In the genomic region with DNA sequence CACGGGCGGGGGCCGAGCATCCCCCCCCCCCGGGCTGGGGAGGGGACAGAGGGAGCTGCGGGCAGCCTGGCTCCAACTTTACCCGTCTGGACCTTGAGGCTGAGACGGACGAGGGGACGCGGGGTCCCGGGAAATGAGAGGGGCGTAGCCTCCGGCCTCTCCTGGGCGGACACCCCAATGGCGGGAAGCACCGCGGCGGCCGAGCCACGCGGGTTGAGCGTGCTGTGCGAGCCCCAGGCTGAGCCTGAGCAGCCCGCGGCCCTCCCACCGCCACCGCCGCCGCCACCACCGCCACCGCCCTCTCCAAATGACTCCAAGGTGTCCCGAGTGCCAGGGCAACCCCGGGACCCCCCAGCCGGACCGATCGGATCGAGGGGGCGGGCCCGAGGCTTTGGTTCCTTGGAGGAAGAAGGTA, we compare ENCODE assay signal across 7 mouse cellular contexts. TPM values are rescaled to one million over a fixed set of nuclear protein-coding genes. Genes with fewer than 3 reads are reported as not detected.
A peak's percentile ranks its signal among the peaks of the same experiment; 100 is the strongest.
DNase-seq lines count a peak whose midpoint lies in the region; ATAC-seq and TF ChIP-seq lines count a peak whose summit lies in the region.

No protein-coding gene starts in this region.

- H3K9me3 ChIP-seq in heart, postnatal 0 days (replicated peaks; ENCODE audit: control insufficient read depth, low read length): no peaks in the 10 kb centered on the region
- H3K9me3 ChIP-seq in liver, postnatal 0 days (ENCODE audit: low read length): no peaks in the 10 kb centered on the region

- no peak for TF ChIP-seq CTCF in heart, postnatal 0 days (IDR thresholded peaks at IDR 0.05; ENCODE audit: low read depth)
- no peak for TF ChIP-seq CTCF in liver, postnatal 0 days (IDR thresholded peaks at IDR 0.05; ENCODE audit: low read depth)

- H3K4me3 ChIP-seq in heart, postnatal 0 days (ENCODE audit: low read depth, low read length): peak overlapping the region; percentile 97
- H3K4me3 ChIP-seq in liver, postnatal 0 days (ENCODE audit: low read depth, low read length): peak overlapping the region; percentile 88

- H3K27ac ChIP-seq in heart, postnatal 0 days (ENCODE audit: low read depth): peak overlapping the region; percentile 84
- H3K27ac ChIP-seq in liver, postnatal 0 days (ENCODE audit: low read depth): peak overlapping the region; percentile 92

- ATAC-seq in common myeloid progenitor, adult 5-6 weeks (replicated peaks; ENCODE audit: low read depth, poor library complexity, severe bottlenecking): peak; percentile 9; the same call in 1 of the 2 replicates
- ATAC-seq in heart, postnatal 0 days (ENCODE audit: insufficient read depth, low read depth): peak; percentile 36
- ATAC-seq in liver, postnatal 0 days: peak; percentile 75

- peak overlapping the region; percentile 86 for H3K9ac ChIP-seq in heart, postnatal 0 days (replicated peaks; ENCODE audit: low read depth, low read length)
- peak overlapping the region; percentile 91 for H3K9ac ChIP-seq in liver, postnatal 0 days (replicated peaks)

- DNase-seq in ovary, adult 18-20 months (ENCODE audit: low spot score): peak; percentile 14
- DNase-seq in ovary, postnatal 10 days (ENCODE audit: low spot score): no peak
- no peak for DNase-seq in heart, postnatal 0 days (ENCODE audit: low spot score)
- no peak for DNase-seq in liver, postnatal 0 days
- DNase-seq in adrenal gland, postnatal 14 days: no peak
- no peak for DNase-seq in left cerebral cortex, adult 11 months (ENCODE audit: low spot score)

- H3K4me2 ChIP-seq in heart, postnatal 0 days (ENCODE audit: low read depth, low read length): peak overlapping the region; percentile 84
- H3K4me2 ChIP-seq in liver, postnatal 0 days (ENCODE audit: low read depth, low read length): peak overlapping the region; percentile 94

- peaks cover 5% of the 10 kb centered on the region; the same call in 1 of the 2 replicates for H3K36me3 ChIP-seq in heart, postnatal 0 days (replicated peaks; ENCODE audit: control insufficient read depth, insufficient read depth, low read length)
- peaks cover 4% of the 10 kb centered on the region; the same call in 1 of the 2 replicates for H3K36me3 ChIP-seq in liver, postnatal 0 days (replicated peaks; ENCODE audit: insufficient read depth, low read length)

- H3K4me1 ChIP-seq in heart, postnatal 0 days (ENCODE audit: control insufficient read depth, insufficient read depth): peaks cover 7% of the 10 kb centered on the region; the same call in 1 of the 2 replicates
- peaks cover 14% of the 10 kb centered on the region for H3K4me1 ChIP-seq in liver, postnatal 0 days (ENCODE audit: insufficient read depth)

- H3K27me3 ChIP-seq in heart, postnatal 0 days (ENCODE audit: control insufficient read depth, insufficient read depth, low read length): no peaks in the 10 kb centered on the region
- H3K27me3 ChIP-seq in liver, postnatal 0 days (ENCODE audit: insufficient read depth, low read length): no peaks in the 10 kb centered on the region

- TF ChIP-seq EP300 in heart, postnatal 0 days (IDR thresholded peaks at IDR 0.05; ENCODE audit: low read depth): no peak
- no peak for TF ChIP-seq EP300 in liver, postnatal 0 days (IDR thresholded peaks at IDR 0.05; ENCODE audit: low read depth)

- under 1% methylated on average over 30 of the region's 39 CpGs for WGBS in heart, postnatal 0 days
- WGBS in liver, postnatal 0 days (ENCODE audit: insufficient replicate concordance): 3% methylated on average over 29 of the region's 39 CpGs

RNA-seq across cellular contexts. Expression of a gene that starts 0.4 kb away (rescaled TPM):
- 71.8 and 82.3 TPM in 2 replicates for total RNA-seq in common myeloid progenitor, adult 5-6 weeks (2017)
- total RNA-seq in heart, postnatal 0 days (2014; rRNA removed; ENCODE audit: low replicate concordance): 14.2 and 35.0 TPM in 2 replicates
- 21.1 and 22.0 TPM in 2 replicates for polyA plus RNA-seq in heart, postnatal 0 days (2015; fragmentation: Nextera tagmentation; extraction: Ambion mirVana)
- 14.4 and 15.2 TPM in 2 replicates for polyA plus RNA-seq in liver, postnatal 0 days (2015; fragmentation: Nextera tagmentation; extraction: Ambion mirVana)
- 37.2 and 42.1 TPM in 2 replicates for total RNA-seq in adrenal gland, postnatal 14 days (2021)

Comparison
In these comparisons a context has a peak if more than half of its experiments do, and no peak if none do; other contexts are left out.
1. ATAC-seq: peak in every context shown above with its lines; median percentile 75 in liver, postnatal 0 days; 36 in heart, postnatal 0 days; 9 in common myeloid progenitor, adult 5-6 weeks.